Mouse (Mus musculus): ENCODE results near the gene Zfp677.
"Not testable (repeated sequence)": the region's sequence is repeated elsewhere in the genome, so short reads cannot be mapped to it uniquely, and the experiment has no call there.

Zfp677 gene

DNA sequence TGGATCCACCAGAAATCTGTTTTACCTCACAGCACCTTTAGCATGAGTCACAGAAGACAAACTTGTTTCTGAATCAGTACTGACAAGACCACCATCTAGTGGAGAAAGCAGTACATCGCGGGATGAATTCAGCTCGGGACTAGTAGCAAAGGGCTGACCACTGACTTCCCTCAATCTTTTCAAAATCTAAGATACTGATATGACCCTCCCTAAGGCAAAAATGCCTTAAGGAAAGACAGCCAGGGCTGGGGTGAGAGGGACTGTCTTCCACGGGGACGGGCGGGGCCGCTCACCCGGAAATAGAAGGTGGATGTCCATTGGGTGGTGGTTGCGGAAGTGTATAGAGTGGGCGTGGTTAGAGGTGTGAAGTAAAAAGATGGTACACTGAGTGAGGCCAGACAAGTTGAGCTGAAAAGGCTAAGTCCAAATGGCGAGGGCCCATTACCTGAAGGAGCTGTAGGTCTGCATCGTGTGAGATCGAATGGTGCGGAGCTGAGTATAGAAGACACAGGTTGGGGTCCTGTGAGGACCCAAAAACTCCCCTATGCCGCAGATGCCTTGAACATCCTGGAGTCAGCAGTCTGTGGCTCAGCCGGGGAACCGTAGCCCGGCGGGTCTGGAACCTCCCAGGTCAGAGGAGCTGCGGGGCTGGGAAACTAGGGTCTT lies at the start of gene Zfp677:
TSS of gene Zfp677 (plus strand) at position 358 of the 666 bp plus-strand sequence.
- peak; percentile 49 for DNase-seq

DNA sequence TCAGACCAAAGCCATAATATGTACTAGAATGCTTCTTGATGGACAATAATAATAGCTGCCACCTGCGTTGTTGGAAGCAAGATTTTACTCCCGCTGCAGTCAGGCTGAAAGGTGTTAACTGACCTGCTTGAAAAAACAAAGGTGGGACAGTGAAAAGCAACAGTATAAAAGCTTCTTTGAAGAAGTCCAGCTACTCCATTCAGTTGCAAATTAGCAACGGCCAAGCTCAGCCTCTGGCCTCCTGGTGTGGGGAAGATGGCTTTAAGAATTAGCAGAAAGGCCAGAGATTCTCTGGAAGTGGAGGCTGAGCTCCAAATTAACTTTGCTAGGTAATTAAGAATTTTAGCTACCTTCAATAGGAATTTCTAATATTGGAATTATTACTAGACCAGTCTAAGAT lies 15.5 kb upstream of the Zfp677 start:
- not testable (repeated sequence) for DNase-seq

DNA sequence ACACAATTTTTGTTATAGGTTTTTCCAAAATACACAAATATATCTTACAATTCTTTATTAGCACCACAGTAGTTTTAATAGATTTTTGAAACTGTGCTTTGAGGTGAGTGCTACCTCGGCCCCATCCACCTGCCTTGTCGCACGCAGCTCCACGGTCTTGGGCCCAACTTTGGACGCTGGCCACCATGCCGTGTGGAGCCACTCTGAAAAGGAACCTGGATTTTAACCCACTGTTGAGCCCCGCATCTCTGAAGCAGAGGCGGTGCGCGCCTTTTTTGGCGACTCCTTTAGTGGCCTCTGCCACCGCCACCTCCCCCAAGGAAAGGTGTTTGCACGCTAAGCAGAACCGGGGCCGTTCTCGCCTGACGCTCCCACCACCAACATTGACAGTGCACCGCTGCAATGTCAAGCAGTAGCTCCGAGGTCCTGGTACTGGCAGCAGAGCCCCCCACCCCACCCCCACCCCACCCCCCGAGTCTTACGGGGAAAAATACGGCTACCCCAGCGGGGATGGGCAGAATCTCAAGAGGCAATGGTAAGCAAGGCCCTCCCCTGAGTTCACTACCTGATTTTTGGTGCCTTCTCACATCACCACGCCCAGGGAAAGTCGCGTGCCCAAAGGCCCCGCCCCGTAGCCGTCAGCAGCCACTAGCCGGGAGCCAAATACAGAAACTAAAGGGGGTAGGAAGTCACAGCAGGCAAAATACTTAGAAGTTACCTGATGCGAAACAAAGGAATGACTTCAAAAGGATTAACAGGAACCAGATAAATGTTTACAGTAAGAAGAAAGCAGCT lies 13.4 kb upstream of the Zfp677 start:
- DNase-seq = peak; percentile 2

DNA sequence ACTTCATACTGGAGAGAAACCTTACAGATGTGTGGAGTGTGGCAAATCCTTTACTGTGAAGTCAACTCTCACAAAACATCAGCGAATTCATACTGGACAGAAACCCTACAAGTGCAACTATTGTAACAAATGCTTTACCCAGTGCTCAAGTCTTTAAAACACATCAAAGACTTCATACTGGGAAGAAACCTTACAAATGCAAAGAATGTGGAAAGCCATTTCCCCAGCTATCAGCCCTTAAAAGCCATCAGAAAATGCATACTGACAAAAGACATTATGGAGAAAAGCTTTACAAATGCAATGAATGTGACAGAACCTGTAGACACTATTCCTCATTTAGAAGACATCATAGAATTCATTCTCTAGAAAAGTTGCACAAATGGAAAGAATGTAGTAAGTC lies 8.2 kb upstream of the Zfp677 start:
- DNase-seq = no peak

GRCm38 (mm10) chr17:21384057-21384411 lies 486 bp downstream of the Zfp677 start:
- peak; percentile 9 for DNase-seq

- peak; percentile 52 for DNase-seq
Measured at GRCm38 (mm10) chr17:21422664-21423599, 39.4 kb downstream of the Zfp677 start, which contains the start of gene Zfp54. TSS of gene Zfp54 (plus strand) at chr17:21423227.

- DNase-seq = not testable (repeated sequence)
Measured at GRCm38 (mm10) chr17:21438806-21439400, 55.4 kb downstream of the Zfp677 start.
